Mouse (Mus musculus): Measurements from ENCODE around the gene Grik3.

- TF ChIP-seq MAFK (IDR thresholded peaks at IDR 0.05; ENCODE audit: insufficient replicate concordance, low read length) = no peak
- TF ChIP-seq TBP (conservative IDR thresholded peaks at IDR 0.05; ENCODE audit: low read depth, low read length) = no peak
- TF ChIP-seq ZC3H11A (IDR thresholded peaks at IDR 0.05; ENCODE audit: low read depth, low read length) = no peak
- no peak for TF ChIP-seq MEF2A (IDR thresholded peaks at IDR 0.05; ENCODE audit: borderline replicate concordance, low read depth, low read length)
- no peak for TF ChIP-seq CTCF (conservative IDR thresholded peaks at IDR 0.05 in 1 of 2, IDR thresholded peaks at IDR 0.05 in 1 of 2; ENCODE audit: low read depth in 2 of 2, low read length in 2 of 2)
- no peak for TF ChIP-seq EP300 (IDR thresholded peaks at IDR 0.05; ENCODE audit: low read length)
- TF ChIP-seq ZMIZ1 (IDR thresholded peaks at IDR 0.05; ENCODE audit: low read depth, low read length) = no peak
- no peak for TF ChIP-seq KAT2A (IDR thresholded peaks at IDR 0.05; ENCODE audit: insufficient replicate concordance, low read length)
- no peak for TF ChIP-seq CHD2 (IDR thresholded peaks at IDR 0.05; ENCODE audit: low read length)
- TF ChIP-seq POLR2A (IDR thresholded peaks at IDR 0.05; ENCODE audit: low read depth, low read length) = no peak
- no peak for TF ChIP-seq GABPA (IDR thresholded peaks at IDR 0.05; ENCODE audit: insufficient replicate concordance, low read depth, low read length)
- no peak for TF ChIP-seq USF1 (IDR thresholded peaks at IDR 0.05; ENCODE audit: low read depth, low read length)
- TF ChIP-seq RAD21 (IDR thresholded peaks at IDR 0.05; ENCODE audit: low read depth, low read length) = no peak
- TF ChIP-seq MAX (IDR thresholded peaks at IDR 0.05; ENCODE audit: low read length) = no peak
These were observed 255.4 kb downstream of the Grik3 start for GRCm38 (mm10) chr4:125745902-125746301.

All from CH12.LX (cell line).